Mouse (Mus musculus): ENCODE results near the gene Inpp5a. TPM values are rescaled to one million over a fixed set of nuclear protein-coding genes. Genes with fewer than 3 reads are reported as not detected.
"Not testable (repeated sequence)": the region's sequence is repeated elsewhere in the genome, so short reads cannot be mapped to it uniquely, and the experiment has no call there.

The Inpp5a gene
- total and polyA plus RNA-seq, 2 experiments from 2014 or later: 15.1 to 21.2 TPM

DNA sequence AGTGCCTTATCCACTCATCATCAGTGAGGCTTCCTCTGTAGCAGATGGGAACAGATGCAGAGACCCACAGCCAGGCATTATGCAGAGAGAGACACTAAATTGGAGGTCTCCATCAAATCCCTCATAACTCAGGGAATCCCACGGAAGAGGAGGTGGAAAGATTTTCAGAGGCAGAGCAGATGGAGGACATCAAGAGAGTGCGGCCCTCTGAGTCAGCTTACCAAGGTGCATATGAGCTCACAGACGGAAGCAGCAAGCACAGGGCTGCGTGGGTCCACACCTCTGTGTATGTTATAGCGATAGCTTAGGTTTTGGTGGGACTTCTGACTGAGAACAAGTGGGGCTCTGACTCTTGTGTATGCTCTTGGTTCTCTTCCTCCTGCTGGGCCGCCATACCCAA is 33.9 kb downstream of the Inpp5a start:
- no peak for TF ChIP-seq CTCF (IDR thresholded peaks at IDR 0.05)
- Histone ChIP-seq H3K9me3 (ENCODE audit: low read length) (no peaks in the 10 kb centered on the region), H3K36me3 (ENCODE audit: insufficient read depth, low read length) (no peaks in the 10 kb centered on the region), H3K4me1 (ENCODE audit: insufficient read depth, low read length) (no peaks in the 10 kb centered on the region), H3K4me2 (ENCODE audit: low read depth, low read length, poor library complexity, severe bottlenecking) (no peak overlapping the region), H3K4me3 (ENCODE audit: low read depth, low read length) (no peak overlapping the region), H3K27ac (ENCODE audit: low read depth, low read length) (no peak overlapping the region), H3K9ac (replicated peaks; ENCODE audit: low read length, poor library complexity, severe bottlenecking) (no peak overlapping the region), H3K27me3 (ENCODE audit: insufficient read depth, low read length) (no peaks in the 10 kb centered on the region)
- ATAC-seq (ENCODE audit: low FRiP score) (no peak), DNase-seq (ENCODE audit: low spot score) (no peak)
- 97% methylated on average over 6 of the region's 6 CpGs for WGBS

DNA sequence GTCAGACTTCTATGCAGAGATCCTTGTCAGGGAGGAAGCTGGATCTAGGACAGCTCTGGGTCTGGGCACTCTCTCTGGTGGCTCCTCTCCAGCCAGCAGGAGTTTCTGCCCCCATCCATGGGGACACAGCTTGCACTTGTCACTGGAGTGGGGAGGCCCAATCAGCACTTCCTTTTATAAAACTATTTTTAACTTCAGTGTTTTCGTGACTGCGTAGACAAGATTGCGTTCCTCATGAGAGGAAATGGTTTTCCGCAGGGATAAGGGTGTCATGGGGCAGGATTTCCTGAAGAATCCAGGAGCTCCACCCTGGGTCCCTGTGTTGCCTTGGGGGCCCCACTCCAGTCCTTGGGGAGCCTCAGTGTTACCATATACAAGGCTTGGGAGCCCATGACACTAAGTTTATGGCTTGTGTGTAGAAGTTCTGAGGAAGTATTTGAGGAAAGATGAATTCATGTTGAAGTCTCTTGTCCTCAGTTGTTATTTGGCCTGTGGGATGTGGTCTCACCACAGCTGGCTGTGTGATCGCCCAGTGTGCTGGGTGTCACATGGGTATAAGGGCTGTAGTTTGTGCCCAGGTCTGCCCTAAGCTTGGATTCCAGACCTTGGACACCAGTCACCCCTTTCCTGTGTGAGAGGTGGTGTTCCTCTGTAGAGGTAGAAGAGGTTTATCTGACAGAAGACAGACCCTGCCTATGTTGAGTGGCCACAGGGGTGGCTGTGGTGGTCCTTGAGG is 45.4 kb downstream of the Inpp5a start:
- H3K4me2 ChIP-seq (ENCODE audit: low read depth, low read length, poor library complexity, severe bottlenecking): no peak overlapping the region
- H3K27me3 ChIP-seq (ENCODE audit: insufficient read depth, low read length): no peaks in the 10 kb centered on the region
- H3K4me1 ChIP-seq (ENCODE audit: insufficient read depth, low read length): no peaks in the 10 kb centered on the region
- no peaks in the 10 kb centered on the region for H3K36me3 ChIP-seq (ENCODE audit: insufficient read depth, low read length)
- WGBS: 87% methylated on average over 5 of the region's 5 CpGs
- ATAC-seq (ENCODE audit: low FRiP score) (no peak), DNase-seq (ENCODE audit: low spot score) (no peak)
- H3K9me3 ChIP-seq (ENCODE audit: low read length): no peaks in the 10 kb centered on the region
- no peak overlapping the region for H3K4me3 ChIP-seq (ENCODE audit: low read depth, low read length)
- TF ChIP-seq CTCF (IDR thresholded peaks at IDR 0.05): no peak
- H3K9ac ChIP-seq (replicated peaks; ENCODE audit: low read length, poor library complexity, severe bottlenecking): no peak overlapping the region
- H3K27ac ChIP-seq (ENCODE audit: low read depth, low read length): no peak overlapping the region

DNA sequence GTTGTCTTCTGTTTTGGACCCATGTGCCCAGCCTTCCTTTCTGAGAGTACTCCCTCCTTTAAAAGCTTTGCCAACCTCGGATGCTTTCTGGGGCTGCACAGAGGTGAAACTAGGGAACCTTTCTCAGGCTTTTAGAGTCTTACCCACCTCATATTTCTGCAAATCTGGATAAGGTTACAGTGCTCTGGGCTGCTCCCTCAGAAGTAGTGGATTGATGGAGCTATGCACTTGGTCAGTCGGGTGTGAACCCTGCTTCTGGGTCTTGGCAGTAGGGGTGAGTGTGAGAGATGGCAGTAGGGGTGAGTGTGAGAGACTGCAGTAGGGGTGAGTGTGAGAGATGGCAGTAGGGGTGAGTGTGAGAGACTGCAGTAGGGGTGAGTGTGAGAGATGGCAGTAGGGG is 46.0 kb downstream of the Inpp5a start:
- 93% methylated on average over 2 of the region's 2 CpGs for WGBS
- not testable (repeated sequence) for H3K4me2 ChIP-seq (ENCODE audit: low read depth, low read length, poor library complexity, severe bottlenecking); DNase-seq (ENCODE audit: low spot score); H3K27ac ChIP-seq (ENCODE audit: low read depth, low read length); H3K9me3 ChIP-seq (ENCODE audit: low read length); H3K36me3 ChIP-seq (ENCODE audit: insufficient read depth, low read length); ATAC-seq (ENCODE audit: low FRiP score); H3K27me3 ChIP-seq (ENCODE audit: insufficient read depth, low read length); H3K4me3 ChIP-seq (ENCODE audit: low read depth, low read length); H3K4me1 ChIP-seq (ENCODE audit: insufficient read depth, low read length); H3K9ac ChIP-seq (replicated peaks; ENCODE audit: low read length, poor library complexity, severe bottlenecking)

DNA sequence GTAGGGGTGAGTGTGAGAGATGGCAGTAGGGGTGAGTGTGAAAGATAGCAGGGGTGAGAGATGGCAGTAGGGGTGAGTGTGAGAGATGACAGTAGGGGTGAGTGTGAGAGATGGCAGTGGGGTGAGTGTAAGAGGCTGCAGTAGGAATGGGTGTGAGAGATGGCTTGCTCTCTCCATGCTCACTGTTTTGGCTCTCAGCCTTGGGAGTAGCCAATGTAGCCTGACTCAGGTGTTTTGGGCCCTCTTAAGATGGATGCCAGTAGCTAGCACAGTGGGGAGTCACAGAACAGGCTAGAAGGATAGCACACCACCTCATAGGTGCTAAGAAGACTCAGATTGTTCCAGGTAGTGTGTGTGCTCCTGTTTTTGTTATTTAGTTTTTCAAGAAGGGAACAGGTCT is 46.8 kb downstream of the Inpp5a start:
- no peak overlapping the region for H3K9ac ChIP-seq (replicated peaks; ENCODE audit: low read length, poor library complexity, severe bottlenecking)
- TF ChIP-seq CTCF (IDR thresholded peaks at IDR 0.05): no peak
- no peak overlapping the region for H3K27ac ChIP-seq (ENCODE audit: low read depth, low read length)
- no peaks in the 10 kb centered on the region for H3K4me1 ChIP-seq (ENCODE audit: insufficient read depth, low read length)
- no peaks in the 10 kb centered on the region for H3K36me3 ChIP-seq (ENCODE audit: insufficient read depth, low read length)
- H3K9me3 ChIP-seq (ENCODE audit: low read length): no peaks in the 10 kb centered on the region
- DNase-seq (ENCODE audit: low spot score): no peak
- no peak overlapping the region for H3K4me2 ChIP-seq (ENCODE audit: low read depth, low read length, poor library complexity, severe bottlenecking)
- ATAC-seq (ENCODE audit: low FRiP score): no peak
- no peak overlapping the region for H3K4me3 ChIP-seq (ENCODE audit: low read depth, low read length)
- no peaks in the 10 kb centered on the region for H3K27me3 ChIP-seq (ENCODE audit: insufficient read depth, low read length)

DNA sequence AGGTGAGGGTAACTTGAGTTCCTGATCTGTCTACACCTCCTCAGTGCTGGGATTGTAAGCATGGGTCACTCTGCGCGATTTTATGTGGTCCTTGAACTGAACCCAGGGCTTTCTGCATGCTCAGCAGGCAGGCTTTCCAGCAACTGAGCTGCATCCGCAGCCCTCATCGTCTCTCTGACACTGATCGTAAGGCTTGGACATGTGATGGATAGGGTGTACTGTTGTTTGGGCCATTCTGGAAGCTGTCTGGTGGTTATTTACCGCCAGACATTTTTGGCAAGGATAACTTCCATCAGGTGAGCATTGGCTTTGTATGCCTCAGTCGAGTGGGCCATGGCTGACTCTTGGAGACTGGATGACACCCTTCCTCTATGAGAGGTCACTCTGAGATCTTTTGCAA is 48.0 kb downstream of the Inpp5a start:
- DNase-seq (ENCODE audit: low spot score) (no peak), ATAC-seq (ENCODE audit: low FRiP score) (no peak)
- H3K4me2 ChIP-seq (ENCODE audit: low read depth, low read length, poor library complexity, severe bottlenecking): no peak overlapping the region
- H3K4me1 ChIP-seq (ENCODE audit: insufficient read depth, low read length): no peaks in the 10 kb centered on the region
- no peak for TF ChIP-seq CTCF (IDR thresholded peaks at IDR 0.05)
- no peaks in the 10 kb centered on the region for H3K9me3 ChIP-seq (ENCODE audit: low read length)
- no peaks in the 10 kb centered on the region for H3K27me3 ChIP-seq (ENCODE audit: insufficient read depth, low read length)
- no peaks in the 10 kb centered on the region for H3K36me3 ChIP-seq (ENCODE audit: insufficient read depth, low read length)
- H3K4me3 ChIP-seq (ENCODE audit: low read depth, low read length): no peak overlapping the region
- no peak overlapping the region for H3K9ac ChIP-seq (replicated peaks; ENCODE audit: low read length, poor library complexity, severe bottlenecking)
- WGBS: 89% methylated on average over 7 of the region's 7 CpGs
- H3K27ac ChIP-seq (ENCODE audit: low read depth, low read length): no peak overlapping the region

DNA sequence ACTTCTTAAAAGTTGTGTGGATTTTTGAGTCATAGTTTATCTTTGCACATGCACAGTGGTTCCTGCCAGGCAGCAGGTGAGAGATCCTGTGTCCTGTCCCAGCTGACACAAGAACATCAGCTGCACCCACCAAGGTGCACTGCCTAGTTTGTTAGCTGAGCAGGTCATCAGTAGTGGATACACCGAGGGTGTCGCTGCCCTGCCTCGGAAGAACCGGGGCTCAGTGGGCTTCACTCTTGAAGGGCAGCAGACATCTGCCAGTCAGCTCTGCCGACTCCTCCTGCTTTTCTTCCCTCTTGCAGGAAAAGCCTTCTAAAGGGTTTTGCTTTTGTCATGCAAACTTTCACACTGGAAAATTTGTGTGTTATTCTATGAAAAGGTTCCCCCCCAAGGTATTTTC is 48.6 kb downstream of the Inpp5a start:
- Histone ChIP-seq H3K4me2 (ENCODE audit: low read depth, low read length, poor library complexity, severe bottlenecking) (no peak overlapping the region), H3K9me3 (ENCODE audit: low read length) (no peaks in the 10 kb centered on the region), H3K4me3 (ENCODE audit: low read depth, low read length) (no peak overlapping the region), H3K4me1 (ENCODE audit: insufficient read depth, low read length) (no peaks in the 10 kb centered on the region), H3K36me3 (ENCODE audit: insufficient read depth, low read length) (no peaks in the 10 kb centered on the region), H3K27me3 (ENCODE audit: insufficient read depth, low read length) (no peaks in the 10 kb centered on the region), H3K9ac (replicated peaks; ENCODE audit: low read length, poor library complexity, severe bottlenecking) (no peak overlapping the region), H3K27ac (ENCODE audit: low read depth, low read length) (no peak overlapping the region)
- TF ChIP-seq CTCF (IDR thresholded peaks at IDR 0.05): no peak
- WGBS: 48% methylated on average over 5 of the region's 5 CpGs
- no peak for ATAC-seq (ENCODE audit: low FRiP score)
- DNase-seq (ENCODE audit: low spot score): no peak
